Mouse (Mus musculus) right cerebral cortex, adult 2 months (tissue): ENCODE results near the gene Gm21969.

Experiments
- DNase-seq, 2 experiments: peaks; one replicate each; pipeline ENCODE4 v3.0.0; 2021 to 2022; ENCODE audit warnings: low spot score in 2 of 2

Gm21969 gene

DNA sequence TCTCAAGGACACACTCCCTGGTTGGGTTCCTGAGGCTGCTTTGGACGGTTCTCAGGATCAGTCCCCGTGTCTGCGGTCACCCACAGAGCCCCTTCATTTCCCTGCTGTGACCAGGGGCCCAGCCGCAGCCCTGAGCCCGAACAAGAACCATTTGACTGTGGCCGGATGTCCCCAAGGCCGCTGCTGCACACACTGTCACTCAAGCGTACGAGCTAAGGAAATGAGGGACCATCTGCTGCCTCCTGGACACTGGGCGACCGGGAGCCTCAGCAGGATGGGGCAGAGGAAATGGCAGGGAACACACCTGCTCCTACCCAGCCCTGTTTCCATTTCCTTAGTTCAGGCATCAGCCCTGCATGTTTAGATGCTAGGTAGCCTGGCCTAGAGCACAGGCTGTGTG is 47.9 kb downstream of the Gm21969 start:
- DNase-seq = no peak

DNA sequence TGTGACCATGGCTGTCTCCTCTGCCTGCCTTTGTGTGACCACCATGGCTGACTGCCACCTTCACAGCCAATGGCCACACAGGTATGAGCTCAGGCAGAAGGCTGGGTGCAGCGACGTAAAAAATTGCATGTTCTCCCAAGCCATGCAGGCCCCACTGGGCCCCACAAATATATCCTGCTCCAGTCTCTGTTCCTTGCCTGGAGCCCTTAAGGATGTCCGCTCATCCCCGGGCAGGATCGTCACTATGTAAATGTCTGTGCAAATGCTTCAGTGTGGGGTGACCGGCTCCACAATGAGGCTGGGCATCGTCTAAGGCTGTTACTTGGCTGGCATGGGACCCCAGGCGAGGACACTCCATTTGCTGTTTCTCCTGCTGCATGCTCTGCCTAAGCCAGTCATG is 50.3 kb downstream of the Gm21969 start, which contains the start of gene Tas1r2:
TSS of gene Tas1r2 (plus strand) at position 301 of the 400 bp plus-strand sequence.
- DNase-seq = no peak

DNA sequence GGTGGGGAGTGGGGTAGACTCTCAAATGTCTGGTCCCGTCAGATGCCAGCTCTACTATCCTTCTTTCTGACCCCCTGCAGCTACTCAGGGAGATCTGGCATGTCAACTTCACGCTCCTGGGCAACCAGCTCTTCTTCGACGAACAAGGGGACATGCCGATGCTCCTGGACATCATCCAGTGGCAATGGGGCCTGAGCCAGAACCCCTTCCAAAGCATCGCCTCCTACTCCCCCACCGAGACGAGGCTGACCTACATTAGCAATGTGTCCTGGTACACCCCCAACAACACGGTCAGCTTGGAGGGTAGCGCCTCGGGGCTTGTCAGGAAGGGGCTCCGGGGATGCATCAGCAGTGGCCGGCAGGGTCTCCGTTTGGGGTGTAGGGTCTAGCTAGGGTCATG is 58.9 kb downstream of the Gm21969 start:
- DNase-seq = no peak

DNA sequence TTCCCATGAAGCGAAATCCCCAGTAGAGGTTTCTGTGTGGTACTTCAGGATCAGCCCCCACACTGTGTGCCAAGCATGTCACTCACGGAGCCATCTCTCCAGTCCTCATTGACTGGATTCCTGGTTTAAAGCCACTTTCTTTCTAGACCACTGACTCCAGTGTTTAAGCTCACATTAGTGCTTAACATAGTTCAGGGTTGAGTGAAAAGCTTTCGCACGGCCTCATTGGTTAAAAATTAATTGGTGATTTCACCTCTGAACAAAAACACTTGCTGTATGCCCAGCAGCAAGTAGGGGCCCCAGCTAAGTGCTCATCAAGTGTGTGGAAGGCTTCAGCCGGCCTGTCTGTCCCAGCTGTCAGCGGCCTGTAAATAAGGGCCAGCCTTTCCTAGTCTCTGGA is 64.6 kb downstream of the Gm21969 start:
- no peak for DNase-seq

DNA sequence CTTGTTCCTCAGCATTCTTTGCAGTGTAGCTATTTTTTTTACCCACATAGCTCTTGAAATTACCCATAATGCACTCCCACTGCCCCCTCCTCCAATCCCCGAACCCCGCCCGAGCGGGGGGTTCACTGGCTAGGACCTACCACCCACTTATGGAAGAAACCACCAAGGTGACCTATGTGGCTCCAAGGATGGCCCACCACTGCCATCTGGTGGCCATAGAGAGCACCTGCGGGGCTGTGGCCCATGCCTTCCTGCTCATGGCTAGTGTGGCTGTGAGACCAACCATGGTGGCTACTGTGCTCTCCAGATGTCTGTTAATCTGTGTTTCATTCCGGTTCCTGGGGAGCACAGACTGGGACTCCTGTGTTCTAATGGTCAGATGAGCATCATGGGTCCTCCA is 66.9 kb downstream of the Gm21969 start:
- peak; percentile 47 to 58 for DNase-seq

DNA sequence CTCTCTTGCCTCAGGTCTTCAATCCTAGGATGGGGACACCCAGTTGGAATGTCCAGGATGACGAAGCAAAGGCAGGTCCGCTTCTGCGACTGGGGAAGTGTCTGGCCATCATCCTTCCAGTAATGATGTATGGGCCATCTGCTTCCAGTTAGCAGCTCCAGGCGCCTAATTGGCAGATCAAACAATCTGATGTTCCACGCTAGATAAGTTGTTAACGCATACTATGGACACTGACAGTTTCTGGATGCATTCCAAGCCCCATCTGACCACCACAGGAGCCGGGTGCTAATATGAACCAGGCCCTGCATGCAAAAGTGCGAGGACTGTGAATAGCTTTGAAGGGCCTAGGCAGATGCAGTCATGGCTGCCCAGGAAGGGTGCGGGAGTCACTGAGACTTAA is 72.7 kb downstream of the Gm21969 start:
- DNase-seq = no peak

DNA sequence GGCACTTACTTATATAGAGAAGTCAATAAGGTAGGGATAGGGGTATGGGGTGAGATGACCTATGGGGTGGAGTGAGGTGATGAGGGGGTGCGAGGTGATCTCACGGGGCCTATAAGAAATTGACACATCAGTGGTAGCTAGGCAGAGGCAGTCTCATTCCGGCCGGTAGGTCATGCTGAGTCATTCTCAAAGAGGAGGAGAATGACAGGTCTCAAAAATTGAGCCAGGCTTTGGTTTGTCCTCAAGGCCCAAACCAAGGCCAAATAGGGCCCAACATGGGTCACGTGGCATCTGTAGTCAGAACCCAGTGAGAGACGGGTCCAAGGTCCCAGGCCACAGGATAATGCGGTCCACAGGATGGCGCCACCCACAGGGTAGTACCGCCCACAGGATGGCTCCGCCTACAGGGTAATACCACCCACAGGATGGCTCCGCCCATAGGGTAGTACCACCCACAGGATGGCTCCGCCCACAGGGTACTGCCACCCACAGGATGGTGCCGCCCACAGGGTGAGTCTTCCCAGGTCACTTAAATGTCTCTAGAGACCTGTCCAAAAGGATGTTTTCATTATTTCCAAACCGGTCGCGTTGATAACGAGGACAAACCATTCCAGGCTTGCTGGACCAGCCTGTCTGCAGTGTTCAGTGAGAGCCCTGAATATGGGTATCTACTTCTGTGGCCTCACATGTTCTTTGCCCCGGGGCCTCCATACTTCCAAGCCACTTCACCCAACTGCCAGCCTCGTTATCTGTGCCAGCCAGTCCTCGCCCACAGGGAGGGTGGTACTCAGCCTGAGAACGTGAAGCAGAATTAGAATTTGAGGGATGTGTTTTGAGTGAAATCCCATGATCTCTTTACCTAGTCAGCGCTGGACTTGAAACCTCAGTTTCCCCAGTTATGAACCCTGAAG is 81.0 kb downstream of the Gm21969 start:
- no peak for DNase-seq

DNA sequence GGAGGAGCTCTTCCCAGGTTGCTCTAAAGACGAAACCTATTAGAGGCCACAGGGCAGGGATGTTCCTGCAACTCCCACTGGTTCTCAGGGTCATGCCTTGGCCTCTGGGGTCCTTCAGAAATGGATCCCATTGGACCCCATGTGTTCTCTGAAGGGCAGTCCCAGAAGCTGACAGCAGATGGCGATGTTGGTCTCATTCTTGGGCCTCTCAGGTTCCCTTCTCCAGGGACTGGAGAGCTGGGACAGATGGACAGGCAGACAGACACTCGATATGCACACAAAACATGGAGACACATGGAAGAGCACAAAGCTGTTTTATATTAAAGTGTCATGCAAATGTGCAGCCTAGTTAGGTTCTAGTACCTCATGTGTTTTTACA is 81.6 kb downstream of the Gm21969 start:
- peak; percentile 75 to 79 for DNase-seq

DNA sequence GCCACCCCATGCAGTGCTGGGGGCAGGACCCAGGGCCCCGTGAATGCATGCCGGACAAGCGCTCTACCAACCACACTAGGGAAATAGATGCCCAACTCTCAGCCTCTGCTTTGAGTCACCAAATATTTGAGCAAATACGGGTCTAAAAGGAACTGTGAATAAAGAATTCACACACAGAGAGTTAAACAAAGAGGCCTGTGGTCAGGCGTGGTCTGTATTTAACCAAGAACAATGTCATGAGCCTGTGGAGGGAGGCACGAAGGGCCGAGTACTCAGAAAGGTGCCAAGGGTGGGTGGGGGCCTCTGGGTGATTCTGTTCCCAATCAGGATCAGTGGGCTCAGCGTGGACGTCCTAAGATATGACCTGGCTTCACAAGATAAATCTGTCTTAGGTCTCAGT is 85.1 kb downstream of the Gm21969 start:
- no peak for DNase-seq

DNA sequence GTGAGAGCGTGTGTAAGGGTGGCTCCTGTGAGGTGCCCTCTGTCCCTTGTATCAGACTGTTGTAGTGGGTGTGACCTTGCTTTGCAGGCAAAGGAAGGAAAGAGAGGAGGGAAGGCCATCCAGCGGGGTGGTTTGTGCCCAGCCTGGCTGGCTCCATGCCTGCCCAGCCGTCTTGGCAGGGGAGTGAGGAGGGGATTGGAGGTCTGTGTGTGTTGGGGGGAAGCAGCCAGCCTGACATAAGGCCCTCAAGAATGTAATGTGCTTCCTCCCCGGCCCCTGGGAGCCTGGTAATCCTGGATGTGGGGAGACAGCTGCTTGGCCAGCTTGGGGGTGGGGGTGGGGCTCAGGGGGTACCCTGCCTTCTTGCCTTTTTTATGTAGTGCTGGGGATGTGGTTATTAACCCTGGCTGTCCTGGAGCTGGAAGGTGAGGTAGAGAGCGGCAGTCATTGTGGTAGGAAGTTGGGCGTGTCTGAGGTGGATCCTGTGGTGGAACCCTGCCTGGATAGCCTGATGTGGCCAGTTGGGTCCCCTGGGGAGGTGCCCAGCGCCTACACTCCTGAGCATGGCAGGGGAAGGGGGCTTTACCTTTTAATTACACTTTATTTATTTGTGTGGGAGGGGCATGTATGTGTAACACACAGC is 86.8 kb downstream of the Gm21969 start:
- no peak for DNase-seq

DNA sequence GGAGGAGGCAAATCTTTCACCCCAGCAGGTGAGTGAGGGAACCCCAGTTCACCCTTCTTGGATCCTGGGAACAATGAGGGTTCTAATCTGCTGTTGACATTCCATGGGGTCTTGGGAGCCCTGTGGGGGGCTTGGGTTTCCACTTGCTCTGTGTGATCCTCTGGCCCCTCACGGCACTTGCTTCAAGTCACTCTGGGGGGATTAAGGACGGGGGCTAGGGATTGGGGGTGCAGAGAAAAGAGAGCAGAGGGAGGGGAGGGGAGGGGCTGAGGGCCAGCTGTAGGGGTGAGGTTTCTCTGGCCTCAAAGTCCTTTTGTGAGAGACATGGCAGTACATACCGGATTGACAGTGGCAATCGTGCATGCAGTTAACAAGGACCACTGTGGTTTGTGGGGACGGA is 90.3 kb downstream of the Gm21969 start:
- DNase-seq = no peak

DNA sequence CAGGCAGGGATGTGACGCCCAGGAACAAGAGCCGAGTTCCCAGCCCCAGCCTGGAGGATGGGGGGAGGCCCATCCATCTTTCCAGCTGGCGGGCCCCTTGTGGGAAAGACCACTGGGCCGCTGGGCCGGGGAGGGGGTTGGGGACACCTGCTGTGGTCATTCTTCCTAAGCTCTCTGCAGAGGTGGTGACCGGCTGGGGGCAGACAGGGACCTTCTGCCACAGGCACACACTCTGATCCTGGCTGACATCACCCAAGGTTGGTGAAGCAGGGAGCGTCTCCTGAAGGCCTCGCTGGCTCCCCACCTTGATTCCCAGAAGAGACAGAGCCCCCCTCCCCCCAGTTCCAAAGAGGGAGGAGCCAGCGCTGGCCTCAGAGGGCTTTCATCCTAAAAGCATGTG is 94.8 kb downstream of the Gm21969 start:
- DNase-seq = no peak

DNA sequence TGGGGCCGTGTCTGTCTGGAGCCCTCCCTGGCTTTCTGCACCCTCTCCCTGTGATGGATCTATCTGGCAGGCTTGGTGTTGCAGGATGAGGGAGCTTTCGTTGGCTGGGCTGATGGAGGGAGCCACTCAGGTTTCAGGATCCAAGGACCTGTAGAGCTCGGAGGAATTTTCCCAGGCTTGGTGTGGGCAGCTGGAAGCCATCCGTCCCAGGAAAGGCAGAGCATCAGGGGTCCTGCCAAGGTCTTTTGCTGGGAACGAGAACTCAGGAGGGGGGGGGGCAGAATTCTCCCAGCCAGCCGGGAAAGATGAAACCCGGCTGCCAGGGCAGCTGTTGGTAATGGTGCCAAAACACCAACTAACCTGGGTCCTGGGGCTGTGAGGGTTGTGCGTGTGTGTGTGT is 95.6 kb downstream of the Gm21969 start:
- no peak for DNase-seq

DNA sequence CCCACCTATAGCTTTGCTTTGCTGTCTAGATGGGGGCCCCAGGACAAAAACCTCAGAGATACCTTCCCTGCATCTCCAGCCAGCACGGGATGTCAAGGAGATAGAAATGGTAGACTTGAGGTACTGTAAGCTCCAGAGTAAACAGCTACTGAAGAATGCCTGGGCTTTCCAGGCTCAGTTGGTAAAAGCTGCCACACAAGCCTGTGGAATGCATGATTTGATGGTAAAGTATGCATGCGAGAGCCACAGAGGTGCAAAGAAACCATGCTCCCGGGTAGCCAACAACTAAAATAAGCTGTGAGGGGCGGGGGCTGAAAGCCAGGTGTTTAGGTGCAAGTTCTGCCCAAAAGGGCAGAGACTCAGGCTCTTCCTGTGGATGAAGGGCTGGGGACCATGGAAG is 99.9 kb downstream of the Gm21969 start:
- DNase-seq = no peak

DNA sequence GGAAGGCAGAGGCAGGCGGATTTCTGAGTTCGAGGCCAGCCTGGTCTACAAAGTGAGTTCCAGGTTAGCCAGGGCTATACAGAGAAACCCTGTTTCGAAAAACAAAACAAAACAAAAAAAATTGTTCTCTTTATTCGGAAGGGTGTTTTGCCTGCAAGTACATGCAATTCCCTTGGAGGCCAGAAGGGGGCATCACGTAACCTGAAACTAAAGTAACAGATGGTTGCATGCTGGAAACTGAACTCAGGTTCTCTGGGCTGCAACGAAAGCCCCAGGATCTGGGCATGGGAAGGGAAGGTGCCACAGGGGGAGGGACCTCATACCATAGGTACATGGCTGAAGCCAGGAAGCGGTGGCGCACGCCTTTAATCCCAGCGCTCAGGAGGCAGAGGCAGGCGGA is 100.5 kb downstream of the Gm21969 start:
- no peak for DNase-seq

DNA sequence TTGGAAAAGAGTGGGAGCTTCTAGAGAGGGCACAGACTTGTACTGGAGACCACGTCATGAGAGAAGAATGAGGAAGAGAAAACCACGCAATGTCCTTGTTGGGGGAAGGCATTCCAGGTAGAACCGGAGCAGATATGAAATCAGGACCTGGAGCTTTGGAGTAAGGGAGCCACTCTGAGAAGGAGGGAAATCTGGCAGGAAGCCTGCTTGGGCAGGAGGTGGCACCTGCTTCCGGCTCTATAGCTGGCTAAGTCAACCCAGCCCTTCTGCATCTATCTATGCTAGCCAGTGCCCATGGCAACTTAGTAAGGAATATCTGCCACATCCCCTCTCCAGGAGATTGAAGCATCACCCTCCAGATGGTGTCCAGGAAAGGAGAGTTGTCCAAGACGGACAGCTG is 103.0 kb downstream of the Gm21969 start:
- no peak for DNase-seq

DNA sequence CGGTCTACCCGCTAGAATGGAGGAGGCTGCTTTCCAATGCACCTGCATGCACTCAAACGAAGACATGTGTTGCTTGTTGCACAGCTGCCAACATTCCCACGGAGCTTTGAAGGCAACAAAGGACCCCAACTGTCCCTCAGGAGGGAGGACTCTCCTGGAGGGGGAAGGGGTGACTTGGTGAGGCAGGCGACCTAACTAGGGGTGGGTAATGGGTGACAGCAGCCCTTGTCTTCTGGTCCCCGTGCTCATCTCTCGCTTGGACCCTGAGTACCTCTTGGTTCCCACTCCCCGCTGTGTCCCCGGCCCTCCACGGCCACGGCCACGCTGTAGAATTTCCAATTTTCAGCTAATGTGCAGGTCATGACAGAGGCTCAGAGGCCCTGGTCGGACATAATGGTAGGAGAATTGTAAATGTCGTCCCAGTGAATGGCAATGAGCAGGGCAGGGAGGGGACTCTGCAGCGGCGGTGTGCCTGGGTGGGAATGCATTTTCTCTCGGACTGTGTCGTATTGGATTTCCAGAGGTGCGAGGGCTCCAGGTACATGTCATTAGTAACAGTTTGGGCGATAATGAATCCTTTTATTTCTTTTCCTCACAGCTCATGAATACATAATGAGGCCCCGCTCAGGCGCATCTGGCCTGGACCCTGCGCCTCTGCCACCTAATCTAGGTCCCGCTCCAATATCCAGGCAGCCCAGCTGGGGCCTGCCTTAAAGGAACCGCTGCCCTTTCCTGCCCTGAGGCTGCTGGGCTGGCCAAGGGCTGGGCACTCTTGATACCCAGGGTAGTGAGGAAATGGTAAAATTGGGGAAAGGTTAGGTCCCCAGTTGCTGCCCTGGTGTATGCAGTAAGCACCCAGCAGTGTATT is 107.7 kb downstream of the Gm21969 start:
- no peak for DNase-seq
